Mouse (Mus musculus) liver, adult 2 months (tissue): Measurements from ENCODE around the gene C4b. TPM values are rescaled to one million over a fixed set of nuclear protein-coding genes. Genes with fewer than 3 reads are reported as not detected.
"Not testable (repeated sequence)": the region's sequence is repeated elsewhere in the genome, so short reads cannot be mapped to it uniquely, and the experiment has no call there.

Experiments used
- DNase-seq: peaks from one replicate; pipeline ENCODE4 v3.0.0-alpha.2; 2011; ENCODE audit warnings: low read depth, low spot score; ENCODE audit errors: extremely low read depth
- H3K27ac ChIP-seq: fragments of 200-500 bp; replicated peaks from 2 replicates; pipeline ENCODE4 v1.5.1; 2012; ENCODE audit warnings: low read depth, mild to moderate bottlenecking, control low read depth, inconsistent platforms, low read length; ENCODE audit not compliant: insufficient read depth
- H3K27me3 ChIP-seq: fragments of 200-500 bp; 2 replicates; pipeline ENCODE4 v1.6.1; 2012; ENCODE audit warnings: mild to moderate bottlenecking, moderate library complexity, low read length, inconsistent platforms; ENCODE audit not compliant: control insufficient read depth, insufficient read depth
- H3K36me3 ChIP-seq: fragments of 200-500 bp; 2 replicates; pipeline ENCODE4 v1.6.1; 2012; ENCODE audit warnings: low read length, inconsistent platforms; ENCODE audit not compliant: control insufficient read depth, insufficient read depth
- H3K4me1 ChIP-seq: fragments of 200-500 bp; 2 replicates; pipeline ENCODE4 v1.6.1; 2011; ENCODE audit warnings: low read length; ENCODE audit not compliant: control insufficient read depth, insufficient read depth
- H3K4me3 ChIP-seq: fragments of 200-500 bp; 2 replicates; pipeline ENCODE4 v1.5.1; 2011; ENCODE audit warnings: low read depth, mild to moderate bottlenecking, control low read depth, low read length, moderate library complexity; ENCODE audit not compliant: insufficient read depth
- H3K79me2 ChIP-seq: fragments of 200-500 bp; 2 replicates; pipeline ENCODE4 v1.6.1; 2012; ENCODE audit warnings: inconsistent platforms, mild to moderate bottlenecking, low read length, moderate library complexity; ENCODE audit not compliant: control insufficient read depth, insufficient read depth
- H3K9ac ChIP-seq: fragments of 200-500 bp; 2 replicates; pipeline ENCODE4 v1.6.1; 2012; ENCODE audit warnings: low read depth, mild to moderate bottlenecking, control low read depth, inconsistent platforms, low read length
- CTCF ChIP-seq: fragments of 200-500 bp; IDR thresholded peaks from 2 replicates; pipeline ENCODE4 v1.5.1; 2011; ENCODE audit warnings: low read depth, low read length, control low read depth
- POLR2A ChIP-seq: fragments of 200-500 bp; IDR thresholded peaks from 2 replicates; pipeline ENCODE4 v1.6.1; 2011; ENCODE audit warnings: low read length, control low read depth; ENCODE audit not compliant: insufficient read depth; ENCODE audit errors: extremely low read depth
- WGBS: fragments of 180-500 bp; shearing (Covaris S2); methylation state at CpG from one replicate; pipeline ENCODE4 v1.1.7; 2018; 5-methylcytosine and 5-hydroxymethylcytosine counted together
- polyA plus RNA-seq: library from polyadenylated mRNA; depleted of rRNA; stranded (reverse); fragments of >200 nt; gene quantifications from 2 replicates; pipeline ENCODE4 v1.2.3, GENCODE M21; 2012; rRNA removed
- total RNA-seq: library from RNA; depleted of rRNA; stranded (reverse); fragments of >200 nt; gene quantifications from 2 replicates; pipeline ENCODE4 v1.2.3, GENCODE M21; 2014; rRNA removed

C4b gene
- 421 and 487 TPM in 2 replicates for total RNA-seq
- 561 and 742 TPM in 2 replicates for polyA plus RNA-seq

DNA sequence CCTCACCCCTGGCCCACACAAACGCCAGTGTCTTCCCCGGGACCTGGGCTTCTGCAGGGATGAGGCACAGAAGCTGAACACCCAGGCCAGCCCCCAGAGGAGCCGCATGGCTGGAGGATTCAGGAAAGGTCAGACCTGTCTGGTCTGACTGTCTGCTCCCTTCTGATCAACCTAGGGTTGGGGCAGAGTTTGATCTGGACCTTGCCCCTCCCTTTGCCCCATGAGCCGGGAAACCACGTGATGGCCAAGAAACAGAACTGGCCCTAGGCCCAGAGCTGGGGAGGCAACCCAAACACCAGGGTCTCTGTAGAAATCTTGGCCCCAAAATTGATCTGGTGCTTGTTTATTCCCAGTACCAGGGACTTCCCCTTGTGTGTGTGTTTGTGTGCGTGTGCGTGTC, at the start of gene C4b:
C4b (minus strand) TSS at position 164 of the 400 bp plus-strand sequence.
- Histone ChIP-seq H3K36me3 (peaks cover 3% of the 10 kb centered on the region; the same call in 1 of the 2 replicates), H3K4me1 (peaks cover 24% of the 10 kb centered on the region), H3K79me2 (peaks cover 9% of the 10 kb centered on the region; the same call in 1 of the 2 replicates), H3K27ac (peak within 1 kb of the TSS; percentile 85), H3K27me3 (no peaks in the 10 kb centered on the region), H3K4me3 (peak within 1 kb of the TSS; percentile 73), H3K9ac (peak within 1 kb of the TSS; percentile 77)
- no peak for TF ChIP-seq CTCF
- TF ChIP-seq POLR2A = peak; percentile 81
- WGBS = 15% methylated on average over 7 of the region's 7 CpGs
- peak; percentile 89 for DNase-seq

GRCm38 (mm10) chr17:34777680-34778325, 34.1 kb upstream of the C4b start:
- DNase-seq = no peak
- TF ChIP-seq POLR2A (no peak), CTCF (no peak)
- no peak overlapping the region for H3K4me3 ChIP-seq
- no peaks in the 10 kb centered on the region for H3K36me3 ChIP-seq
- H3K27ac ChIP-seq = no peak overlapping the region
- no peaks in the 10 kb centered on the region for H3K4me1 ChIP-seq
- H3K9ac ChIP-seq = no peak overlapping the region
- H3K27me3 ChIP-seq = no peaks in the 10 kb centered on the region
- no peaks in the 10 kb centered on the region for H3K79me2 ChIP-seq
- WGBS = 83% methylated on average over 9 of the region's 9 CpGs

DNA sequence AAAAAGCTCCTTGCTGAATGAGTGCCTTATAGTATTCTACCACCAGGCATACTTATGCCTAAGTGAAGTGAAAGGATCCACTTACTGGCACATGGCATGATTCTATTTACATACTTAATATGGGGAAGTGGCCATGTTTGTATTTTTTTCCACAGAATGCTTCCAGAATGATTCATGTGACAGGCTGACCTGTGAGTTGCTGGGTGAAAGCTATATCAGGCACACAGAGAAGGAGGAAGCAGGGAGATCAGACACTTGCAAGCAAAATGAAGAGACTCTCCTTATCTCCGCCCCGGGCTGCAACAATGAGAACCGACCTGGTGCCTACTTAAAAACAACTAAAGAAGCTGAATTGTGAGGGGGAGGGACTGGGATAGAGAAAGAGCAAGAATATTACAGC, 17.8 kb upstream of the C4b start:
- Histone ChIP-seq H3K27ac (no peak overlapping the region), H3K79me2 (no peaks in the 10 kb centered on the region), H3K4me3 (no peak overlapping the region), H3K4me1 (no peaks in the 10 kb centered on the region), H3K36me3 (no peaks in the 10 kb centered on the region), H3K9ac (no peak overlapping the region), H3K27me3 (no peaks in the 10 kb centered on the region)
- DNase-seq = peak; percentile 38
- TF ChIP-seq POLR2A = no peak
- no peak for TF ChIP-seq CTCF
- 62% methylated on average over 3 of the region's 3 CpGs for WGBS

- Histone ChIP-seq H3K9ac (no peak overlapping the region), H3K27ac (no peak overlapping the region), H3K27me3 (no peaks in the 10 kb centered on the region), H3K79me2 (peaks cover 3% of the 10 kb centered on the region; the same call in 1 of the 2 replicates), H3K4me1 (peaks cover 4% of the 10 kb centered on the region), H3K36me3 (no peaks in the 10 kb centered on the region), H3K4me3 (no peak overlapping the region)
- TF ChIP-seq POLR2A (no peak), CTCF (no peak)
- DNase-seq = no peak
- 80% methylated on average over 5 of the region's 5 CpGs for WGBS
These were observed 2.8 kb upstream of the C4b start for GRCm38 (mm10) chr17:34746531-34746930.

DNA sequence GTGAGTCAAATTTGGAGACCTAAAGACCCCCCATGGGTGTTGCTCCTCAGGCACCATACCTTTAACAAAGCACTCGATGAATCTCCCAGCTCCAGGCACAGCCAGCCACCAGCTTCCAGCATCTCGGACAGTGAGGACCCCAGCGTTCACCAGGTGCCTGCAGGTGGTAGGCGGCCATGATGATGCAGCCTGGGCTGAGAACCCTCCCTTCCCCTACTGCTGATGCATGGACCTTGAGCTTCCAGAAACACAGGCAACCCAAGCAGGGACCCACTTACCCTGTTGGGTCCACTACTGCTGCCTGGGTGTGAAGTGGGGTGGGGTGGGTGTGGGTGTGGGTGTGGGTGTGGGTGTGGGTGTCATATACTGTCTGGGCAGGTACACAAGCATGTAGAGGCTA, 1.5 kb upstream of the C4b start:
- not testable (repeated sequence) for H3K36me3 ChIP-seq

DNA sequence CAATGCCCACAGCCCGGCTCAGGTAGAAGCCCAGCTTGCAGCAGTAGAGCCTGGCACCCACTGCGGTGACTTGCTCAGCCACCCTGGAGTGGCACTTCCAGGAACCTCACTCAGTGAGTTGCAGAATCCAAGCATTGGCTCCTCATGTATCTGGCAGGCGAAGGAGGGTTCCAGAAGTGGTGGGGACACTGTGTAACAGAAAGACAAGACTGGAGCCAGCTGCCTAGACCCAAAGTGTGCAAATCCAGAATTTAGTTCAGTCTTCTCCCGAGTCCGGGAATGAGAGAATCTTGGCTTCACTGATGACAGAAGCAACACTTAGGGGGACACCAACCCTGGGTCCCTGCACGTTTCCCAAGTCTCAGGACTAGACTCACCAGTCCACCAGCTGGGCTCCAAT, 929 bp upstream of the C4b start:
- H3K27ac ChIP-seq = peak overlapping the region; percentile 64
- not testable (repeated sequence) for H3K79me2 ChIP-seq, H3K4me3 ChIP-seq, DNase-seq, H3K36me3 ChIP-seq, H3K27me3 ChIP-seq, H3K9ac ChIP-seq
- 48% methylated on average over 6 of the region's 6 CpGs for WGBS
- peaks cover 18% of the 10 kb centered on the region for H3K4me1 ChIP-seq

More for the DNA sequence above, 1.5 kb upstream of the C4b start:
- H3K4me1 ChIP-seq = peaks cover 14% of the 10 kb centered on the region
- H3K27me3 ChIP-seq, H3K27ac ChIP-seq, H3K79me2 ChIP-seq, H3K9ac ChIP-seq, H3K4me3 ChIP-seq, DNase-seq: not testable (repeated sequence)
- WGBS = 99% methylated on average over 4 of the region's 4 CpGs
